Mouse (Mus musculus): ENCODE data around the gene Acaca.

The Acaca gene

DNA sequence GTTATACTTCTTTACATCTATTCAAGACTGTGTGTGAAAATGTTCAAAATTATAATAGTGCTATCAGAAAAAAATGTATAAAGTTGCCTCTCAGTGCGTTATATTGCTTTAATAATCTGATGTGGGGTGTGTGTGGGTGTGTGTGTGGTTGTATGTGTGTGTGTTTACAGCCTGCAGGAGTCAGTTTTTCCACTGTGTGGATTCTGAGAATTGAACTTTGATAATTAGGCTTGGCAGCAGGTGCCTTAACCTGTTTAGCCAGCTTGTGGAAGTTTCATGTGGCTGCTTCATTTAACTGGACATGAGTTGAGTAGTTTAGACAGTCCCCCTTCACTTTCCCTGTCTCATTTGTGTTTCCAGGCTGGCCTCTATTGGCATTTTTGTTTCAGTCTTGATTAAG, 117.9 kb downstream of the Acaca start:
- no peak for DNase-seq (ENCODE audit: low spot score)

GRCm38 (mm10) chr11:84251170-84251569, 121.7 kb downstream of the Acaca start:
- no peak for DNase-seq (ENCODE audit: low spot score)

- no peak for DNase-seq (ENCODE audit: low spot score)
These were observed 123.0 kb downstream of the Acaca start for GRCm38 (mm10) chr11:84252425-84252824.

GRCm38 (mm10) chr11:84255879-84256278, 126.4 kb downstream of the Acaca start:
- DNase-seq (ENCODE audit: low spot score) = no peak

GRCm38 (mm10) chr11:84258053-84258710, 128.7 kb downstream of the Acaca start:
- DNase-seq (ENCODE audit: low spot score) = no peak

DNA sequence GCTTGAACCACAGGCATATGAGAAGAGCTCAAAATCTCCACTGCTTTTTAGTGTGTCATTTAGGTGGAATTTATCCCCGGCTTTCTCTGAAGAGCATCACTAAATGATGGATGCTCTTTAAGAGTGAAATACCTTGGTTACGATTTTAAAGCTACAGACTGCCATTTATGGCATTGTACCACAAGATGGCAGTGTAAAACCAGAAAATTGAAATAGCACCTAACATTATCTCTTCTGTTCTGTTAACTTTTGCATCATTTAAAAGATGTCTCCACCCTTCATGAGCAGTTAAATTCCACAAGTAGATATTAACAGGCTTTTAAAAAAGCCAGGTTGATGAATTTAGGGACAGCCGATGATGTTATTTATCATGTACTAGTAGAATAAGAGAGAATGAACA, 135.0 kb downstream of the Acaca start:
- DNase-seq (ENCODE audit: low spot score) = no peak

GRCm38 (mm10) chr11:84268068-84268467, 138.6 kb downstream of the Acaca start:
- no peak for DNase-seq (ENCODE audit: low spot score)

GRCm38 (mm10) chr11:84270511-84270910, 141.0 kb downstream of the Acaca start:
- DNase-seq (ENCODE audit: low spot score) = no peak

DNA sequence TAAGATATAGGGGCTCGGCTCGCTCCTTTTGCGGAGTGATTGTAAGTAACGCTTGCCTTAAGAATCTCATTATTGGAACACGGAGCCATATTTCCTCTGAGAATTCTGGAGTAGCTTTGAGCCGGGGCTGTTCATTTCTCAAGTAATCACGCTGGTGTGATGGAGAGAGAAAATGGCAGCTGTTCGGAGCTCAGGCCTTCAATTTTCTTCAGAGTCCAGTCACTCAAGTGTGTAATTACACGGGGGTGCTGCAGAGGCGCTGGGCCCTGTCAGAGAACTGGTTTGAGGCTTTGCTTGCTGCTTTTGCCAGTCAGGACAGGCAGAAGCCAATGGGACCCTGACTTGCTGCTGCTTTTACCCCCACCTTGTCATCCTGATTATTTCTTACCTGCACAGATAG, 142.5 kb downstream of the Acaca start:
- DNase-seq (ENCODE audit: low spot score) = no peak

- DNase-seq (ENCODE audit: low spot score) = no peak
These were observed 143.1 kb downstream of the Acaca start for GRCm38 (mm10) chr11:84272574-84272973.

DNA sequence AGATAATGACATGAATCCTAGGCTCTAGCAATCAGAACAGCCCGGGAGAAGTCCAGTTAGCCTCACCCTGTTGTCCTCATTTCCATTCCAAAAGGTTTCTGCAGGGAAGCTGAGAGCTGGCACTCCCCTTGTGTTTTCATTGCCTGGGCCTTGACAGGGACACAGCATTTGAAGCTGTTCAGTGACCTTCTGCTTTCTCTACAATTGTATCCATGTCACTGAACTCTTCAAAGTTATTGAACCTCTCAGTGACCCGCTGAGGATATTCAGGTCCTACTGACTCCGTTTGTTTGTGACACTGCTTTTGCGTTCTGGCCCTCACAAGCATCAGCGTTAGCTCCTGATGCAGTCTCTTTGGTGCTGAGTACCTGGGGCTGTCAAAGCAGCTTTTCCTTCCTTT, 147.5 kb downstream of the Acaca start:
- DNase-seq (ENCODE audit: low spot score) = no peak

- DNase-seq (ENCODE audit: low spot score) = no peak
These were observed 151.8 kb downstream of the Acaca start for GRCm38 (mm10) chr11:84281280-84281679.

DNA sequence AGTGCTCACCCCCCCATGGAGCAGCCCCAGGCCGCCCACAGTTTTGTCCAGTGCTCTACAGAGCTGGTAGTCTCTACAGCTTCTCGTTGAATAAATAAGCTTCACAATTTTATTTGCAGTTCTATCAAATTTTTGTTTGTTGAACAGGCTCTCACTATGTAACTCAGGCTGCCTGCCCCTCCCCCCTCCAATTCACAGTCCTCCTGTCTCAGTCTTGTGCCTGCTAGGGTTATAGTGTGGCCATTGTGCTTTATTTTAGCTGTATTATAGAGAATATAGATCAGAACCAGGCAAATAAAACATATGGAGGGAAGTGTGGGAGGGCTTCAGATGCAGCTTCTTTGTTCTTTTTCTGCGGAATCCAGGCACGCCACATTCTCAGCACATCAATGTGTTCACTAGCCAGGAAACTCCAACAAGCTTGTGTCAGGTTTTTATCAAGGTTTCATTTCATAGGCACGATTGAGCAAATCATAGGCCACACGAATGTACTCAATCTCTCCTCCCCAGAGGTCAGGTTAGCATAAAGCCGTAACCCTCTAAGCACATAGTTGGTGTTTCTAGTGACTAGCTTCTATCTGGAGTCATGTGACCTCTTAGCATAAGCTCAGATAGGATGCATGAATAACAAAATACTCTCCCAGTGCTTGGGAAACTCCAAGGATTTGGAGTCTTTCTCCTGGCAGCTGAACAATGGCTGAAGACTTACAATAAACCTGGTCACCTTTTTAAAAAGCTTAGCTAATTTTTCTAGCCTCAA, 153.7 kb downstream of the Acaca start:
- DNase-seq (ENCODE audit: low spot score) = no peak

- no peak for DNase-seq (ENCODE audit: low spot score)
These were observed 161.3 kb downstream of the Acaca start for GRCm38 (mm10) chr11:84290781-84291180.

DNA sequence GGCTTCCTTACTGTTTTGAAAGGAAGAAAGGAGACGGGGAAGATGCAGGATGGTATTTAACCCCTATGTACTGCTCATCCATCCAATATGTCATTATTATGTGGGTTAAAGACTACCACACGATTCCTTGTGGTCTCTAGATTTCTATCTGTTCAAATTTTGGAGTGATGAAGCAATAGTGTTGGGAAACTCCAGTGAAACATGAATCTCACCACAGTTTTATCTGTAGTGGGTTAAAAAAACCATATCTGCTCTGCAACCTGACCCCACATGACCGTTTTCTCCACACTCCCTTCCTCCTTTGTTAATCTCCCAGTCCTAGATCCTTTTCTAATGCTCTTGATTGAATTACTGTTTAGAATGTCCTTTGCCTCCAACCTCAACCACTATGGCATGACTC, 163.1 kb downstream of the Acaca start:
- no peak for DNase-seq (ENCODE audit: low spot score)

GRCm38 (mm10) chr11:84293288-84293687, 163.8 kb downstream of the Acaca start:
- DNase-seq (ENCODE audit: low spot score) = no peak

DNA sequence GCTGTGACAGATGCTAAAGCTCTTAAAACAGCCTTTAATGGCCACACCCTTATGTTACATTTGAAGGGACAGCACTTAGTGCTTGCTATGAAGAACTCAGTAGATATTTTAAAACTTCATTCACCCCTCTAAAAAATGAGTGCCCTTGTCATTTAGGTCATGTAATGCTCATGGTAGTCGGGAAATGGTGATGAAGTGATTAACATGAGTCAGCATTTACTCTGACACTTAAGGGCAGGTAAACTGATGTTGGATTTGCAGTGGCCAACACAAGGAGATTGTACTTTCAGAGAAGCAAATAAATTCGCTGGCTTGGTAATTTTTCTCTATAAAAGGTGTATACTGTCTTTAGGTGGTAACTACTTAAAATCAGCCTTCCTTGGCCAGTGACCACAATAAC, 166.9 kb downstream of the Acaca start:
- no peak for DNase-seq (ENCODE audit: low spot score)

GRCm38 (mm10) chr11:84305474-84305873, 176.0 kb downstream of the Acaca start:
- no peak for DNase-seq (ENCODE audit: low spot score)

GRCm38 (mm10) chr11:84306158-84306742, 176.8 kb downstream of the Acaca start:
- no peak for DNase-seq (ENCODE audit: low spot score)

- DNase-seq (ENCODE audit: low spot score) = no peak
These were observed 194.7 kb downstream of the Acaca start for GRCm38 (mm10) chr11:84324032-84324752.

DNA sequence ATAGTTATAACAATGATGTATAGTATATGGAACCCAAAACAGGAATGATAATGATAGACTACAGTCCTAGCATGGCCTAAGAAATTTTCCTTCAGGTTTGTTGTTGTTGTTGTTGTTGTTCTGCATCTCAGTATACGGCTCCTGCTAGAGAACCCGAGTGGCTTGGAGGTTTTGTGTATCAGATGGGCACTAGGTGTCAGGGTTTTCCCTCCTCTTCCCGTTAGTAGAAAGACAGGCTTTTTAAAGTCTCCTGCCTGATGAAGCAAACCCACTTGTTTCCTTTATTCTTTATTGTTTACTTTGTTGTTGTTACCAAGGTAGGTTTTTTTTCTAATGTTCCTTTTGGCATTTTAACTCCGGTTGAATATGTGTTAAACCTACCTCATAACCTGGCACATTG, 197.6 kb downstream of the Acaca start:
- no peak for DNase-seq (ENCODE audit: low spot score)

GRCm38 (mm10) chr11:84332384-84332783, 202.9 kb downstream of the Acaca start:
- no peak for DNase-seq (ENCODE audit: low spot score)

GRCm38 (mm10) chr11:84332860-84333259, 203.4 kb downstream of the Acaca start:
- no peak for DNase-seq (ENCODE audit: low spot score)

Measured in ovary, adult 18-20 months (tissue).